Mouse (Mus musculus) monocyte, adult 5-6 weeks (primary cell): ENCODE results near the gene Fmnl1. TPM values are rescaled to one million over a fixed set of nuclear protein-coding genes. Genes with fewer than 3 reads are reported as not detected.

Experiments
- ATAC-seq: fragments of 153-309, 156-312 bp; replicated peaks from 2 replicates; pipeline ENCODE4 v1.8.0; 2017; ENCODE audit warnings: mild to moderate bottlenecking; ENCODE audit not compliant: low TSS enrichment, insufficient number of reproducible peaks, severe bottlenecking, poor library complexity, low FRiP score
- total RNA-seq: library from RNA; stranded (forward); fragments of 200-1000, 200-491, 200-594 nt; gene quantifications from 3 replicates; pipeline ENCODE4 v1.2.3, GENCODE M21; 2017

Gene Fmnl1
- total RNA-seq, 1 experiment from 2014 or later = 252 TPM

DNA sequence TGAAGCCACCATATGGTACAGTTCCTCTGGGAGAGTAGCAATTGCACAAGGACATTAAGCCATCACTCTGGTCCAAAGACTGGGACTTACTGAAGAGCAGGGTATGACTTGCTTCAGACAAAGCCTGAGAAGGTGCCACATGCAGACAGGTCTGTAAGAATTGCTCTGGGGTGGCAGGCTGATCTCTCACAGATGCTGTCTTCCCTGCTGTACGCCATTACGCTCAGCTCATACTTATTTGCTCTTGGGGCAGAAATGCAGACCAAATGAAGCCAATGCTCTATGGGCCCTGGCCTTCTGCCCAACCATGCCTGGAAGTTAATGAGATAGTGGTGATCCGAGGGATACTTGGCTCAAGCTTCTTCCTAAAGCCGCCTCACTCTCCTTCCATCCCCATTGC is 73.9 kb downstream of the Fmnl1 start:
- no peak for ATAC-seq

DNA sequence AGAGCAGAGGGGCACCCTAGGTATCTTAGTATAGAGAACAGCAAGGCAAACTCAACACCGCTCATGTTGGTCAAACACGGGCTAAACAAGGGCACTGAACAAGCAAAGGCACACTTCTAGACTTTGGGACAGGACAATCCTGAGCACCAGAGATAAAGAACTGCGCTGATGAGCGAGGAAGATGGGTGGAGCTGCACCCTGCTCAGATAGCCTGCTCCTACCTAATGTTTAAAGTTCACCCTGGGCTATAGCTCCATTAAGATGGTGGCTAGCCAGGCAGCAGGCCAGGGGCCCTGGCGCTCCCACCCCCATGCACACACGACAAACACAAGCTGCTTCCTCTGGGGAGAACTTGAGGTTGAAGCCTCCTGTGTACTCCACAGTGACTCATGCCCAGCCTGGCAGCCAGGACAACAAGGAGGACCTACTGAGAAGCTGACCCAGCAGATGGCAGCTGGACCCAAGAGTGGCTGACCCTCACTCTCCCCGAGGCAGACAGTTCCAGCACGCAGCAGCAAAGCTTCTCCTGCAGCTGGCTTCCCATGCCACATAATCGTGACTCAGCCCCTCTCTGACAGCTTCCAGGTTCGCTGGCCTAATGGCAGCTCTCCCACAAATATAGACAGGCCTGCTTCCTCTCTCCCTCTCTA is 75.3 kb downstream of the Fmnl1 start:
- ATAC-seq = 0 out of 2 replicates have a peak, but pooled peaks have one; percentile 2

DNA sequence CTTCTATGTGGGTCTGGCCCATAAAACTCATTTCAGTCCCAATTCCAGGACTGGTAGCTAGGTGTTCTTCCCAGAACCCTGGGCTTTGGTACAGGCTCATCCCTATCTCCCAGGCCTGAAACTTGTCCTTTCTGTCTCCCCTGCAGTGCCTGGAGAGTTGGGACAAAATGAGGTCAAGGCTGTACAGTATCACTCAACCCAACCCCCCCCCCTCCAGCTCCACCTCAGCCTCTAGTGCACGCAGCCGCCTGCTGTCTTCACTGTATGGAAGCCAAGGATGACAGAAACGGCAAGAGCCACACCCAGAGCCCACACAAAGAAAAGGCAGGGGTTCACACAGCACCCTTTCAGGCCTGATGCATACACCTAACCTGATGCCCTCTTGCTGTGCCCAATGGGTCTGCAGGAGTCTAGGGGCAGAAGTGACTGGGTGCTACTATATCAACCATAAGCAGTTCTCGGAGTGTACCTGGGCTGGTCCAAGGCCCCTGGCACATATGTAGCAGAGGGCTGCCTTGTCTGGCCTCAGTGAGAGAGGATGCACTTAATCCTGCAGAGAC is 75.9 kb downstream of the Fmnl1 start:
- ATAC-seq = no peak

DNA sequence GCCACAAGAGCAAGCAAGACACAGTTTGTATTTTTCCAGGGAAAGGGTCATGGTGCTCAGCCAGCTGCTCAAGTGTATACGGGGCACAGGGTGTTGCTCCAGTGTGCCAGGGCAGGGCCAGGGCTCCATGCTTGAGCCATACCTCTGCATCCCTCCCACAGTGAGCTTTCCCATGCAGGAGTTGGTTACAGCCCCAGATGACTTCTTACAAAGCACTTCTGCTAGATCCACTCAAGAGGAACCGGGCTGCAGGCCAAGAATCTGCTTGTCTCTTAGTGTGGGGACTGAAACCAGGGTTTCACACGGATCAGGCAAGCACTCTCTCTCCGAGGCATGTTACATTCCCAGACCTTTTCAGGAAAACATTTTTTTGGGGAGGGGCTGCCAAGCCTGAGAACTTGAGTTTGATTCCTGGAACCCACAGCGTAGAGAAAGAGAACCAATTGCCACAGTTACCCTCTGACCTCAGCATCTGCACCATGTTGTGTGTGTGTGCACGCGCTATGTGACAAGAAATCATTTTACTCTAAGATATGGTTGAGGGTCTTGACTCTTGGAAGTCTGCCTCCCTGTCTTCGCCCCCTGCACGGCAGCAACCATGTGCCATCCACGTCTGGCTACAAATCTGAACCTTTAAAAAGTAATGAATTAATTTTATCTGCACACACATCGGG is 76.7 kb downstream of the Fmnl1 start:
- peak; percentile 14; the same call in 1 of the 2 replicates for ATAC-seq

Other genes starting within 250 kb of the Fmnl1 start
- gene Kif18b, start 246.0 kb upstream of the Fmnl1 start, total RNA-seq = 0.19 TPM in 1 of 3 replicates, not detected in the others
- gene C1ql1, start 224.4 kb upstream of the Fmnl1 start, total RNA-seq = not detected in 3 replicates
- gene Nmt1, start 142.9 kb upstream of the Fmnl1 start, total RNA-seq = 54.9 to 60.7 TPM (median 55.9 TPM) in 3 replicates
- 15.5 to 32.4 TPM (median 15.8 TPM) in 3 replicates for gene Dcakd, start 142.8 kb upstream of the Fmnl1 start, total RNA-seq
- 0.97 TPM in 1 of 3 replicates, not detected in the others for gene Plcd3, start 69.4 kb upstream of the Fmnl1 start, total RNA-seq
- gene Acbd4, start 69.4 kb upstream of the Fmnl1 start, total RNA-seq = 21.8 to 32.6 TPM (median 28.3 TPM) in 3 replicates
- 90.9 to 99.4 TPM (median 96.2 TPM) in 3 replicates for gene Hexim1, start 54.9 kb upstream of the Fmnl1 start, total RNA-seq
- 0.87 to 2.5 TPM in 2 of 3 replicates, not detected in the other for gene Hexim2, start 38.7 kb upstream of the Fmnl1 start, total RNA-seq
- not detected in 3 replicates for gene 1700023F06Rik, start 37.5 kb downstream of the Fmnl1 start, total RNA-seq
- not detected in 3 replicates for gene Spata32, start 47.3 kb downstream of the Fmnl1 start, total RNA-seq
- gene Map3k14, start 96.4 kb downstream of the Fmnl1 start, total RNA-seq = 72.0 to 89.0 TPM (median 88.0 TPM) in 3 replicates
- gene Arhgap27, start 192.6 kb downstream of the Fmnl1 start, total RNA-seq = 59.2 to 68.0 TPM (median 67.2 TPM) in 3 replicates
- 8.9 to 19.9 TPM (median 12.6 TPM) in 3 replicates for gene Plekhm1, start 241.6 kb downstream of the Fmnl1 start, total RNA-seq